Mouse (Mus musculus) G1E (cell line): ENCODE results near the gene Rap1b. TPM values are rescaled to one million over a fixed set of nuclear protein-coding genes. Genes with fewer than 3 reads are reported as not detected.

Experiments
- ATAC-seq: 2 replicates; pipeline ENCODE4 v1.8.0; 2016; ENCODE audit warnings: mild to moderate bottlenecking; ENCODE audit not compliant: insufficient number of reproducible peaks, poor library complexity, low FRiP score, severe bottlenecking; ENCODE audit errors: extremely low read depth
- DNase-seq: peaks from one replicate; pipeline ENCODE4 v3.0.0; 2012; ENCODE audit warnings: low spot score
- H3K27me3 ChIP-seq: 2 replicates; pipeline ENCODE4 v1.6.1; 2012; ENCODE audit warnings: mild to moderate bottlenecking, low read length, inconsistent platforms; ENCODE audit not compliant: insufficient read depth
- H3K36me3 ChIP-seq: replicated peaks from 2 replicates; pipeline ENCODE3; 2012; ENCODE audit warnings: mild to moderate bottlenecking, inconsistent platforms
- H3K4me1 ChIP-seq: 2 replicates; pipeline ENCODE4 v1.6.1; 2012; ENCODE audit warnings: low read depth, low read length, inconsistent platforms, mixed read lengths; ENCODE audit not compliant: insufficient read depth
- H3K4me3 ChIP-seq: 2 replicates; pipeline ENCODE4 v1.5.1; 2012; ENCODE audit warnings: low read depth, mild to moderate bottlenecking, inconsistent platforms, low read length, moderate library complexity, mixed read lengths
- H3K9me3 ChIP-seq: replicated peaks from 2 replicates; pipeline ENCODE4 v1.6.1; 2012; ENCODE audit warnings: inconsistent platforms
- CTCF ChIP-seq: IDR thresholded peaks from 2 replicates; pipeline ENCODE4 v1.5.1; 2012; ENCODE audit warnings: low read depth, low read length, inconsistent platforms, mixed read lengths
- GATA1 ChIP-seq: IDR thresholded peaks from 2 replicates; pipeline ENCODE4 v1.6.1; 2012; ENCODE audit warnings: borderline replicate concordance, low read length, inconsistent platforms, mixed read lengths
- GATA2 ChIP-seq: IDR thresholded peaks from 2 replicates; pipeline ENCODE4 v1.6.1; 2012; ENCODE audit warnings: low read depth, low read length, inconsistent platforms, borderline replicate concordance
- POLR2AphosphoS5 ChIP-seq: IDR thresholded peaks from 2 replicates; pipeline ENCODE4 v1.6.1; 2012; ENCODE audit warnings: low read depth, low read length, inconsistent platforms; ENCODE audit not compliant: insufficient replicate concordance
- TAL1 ChIP-seq: conservative IDR thresholded peaks from 2 replicates; pipeline ENCODE4 v1.6.1; 2012; ENCODE audit warnings: low read depth, low read length, inconsistent platforms, mixed read lengths
- polyA plus RNA-seq: library from polyadenylated mRNA; stranded (reverse); fragments of >175 nt; gene quantifications from 2 replicates; pipeline ENCODE4 v1.2.3, GENCODE M21; 2012
- total RNA-seq, 2 experiments: library from RNA; stranded (forward) in 1 of 2; stranded (reverse) in 1 of 2; fragments of 200-1000 nt in 1 of 2; fragments of >200 nt in 1 of 2; fragmentation: Nextera tagmentation in 1 of 2; gene quantifications; 2 replicates each; pipeline ENCODE4 v1.2.3; 2014 to 2017

The Rap1b gene
- total and polyA plus RNA-seq, 3 experiments = 23.4 to 121 (median 73.1) TPM

- no peak for ATAC-seq
- no peak overlapping the region for H3K4me3 ChIP-seq
- TF ChIP-seq POLR2AphosphoS5 = no peak
- no peak for TF ChIP-seq TAL1
- no peak for TF ChIP-seq GATA1
- TF ChIP-seq CTCF = no peak
- no peak for TF ChIP-seq GATA2
- H3K4me1 ChIP-seq = peaks cover 10% of the 10 kb centered on the region; the same call in 1 of the 2 replicates
- DNase-seq = no peak
- peaks cover 94% of the 10 kb centered on the region for H3K36me3 ChIP-seq
- H3K27me3 ChIP-seq = no peaks in the 10 kb centered on the region
- H3K9me3 ChIP-seq = no peaks in the 10 kb centered on the region
These were observed 68.1 kb downstream of the Rap1b start for GRCm38 (mm10) chr10:117777501-117778327.

GRCm38 (mm10) chr10:117777103-117777470 lies 68.7 kb downstream of the Rap1b start:
- no peaks in the 10 kb centered on the region for H3K9me3 ChIP-seq
- no peaks in the 10 kb centered on the region for H3K27me3 ChIP-seq
- no peak for ATAC-seq
- no peak overlapping the region for H3K4me3 ChIP-seq
- H3K4me1 ChIP-seq = peaks cover 10% of the 10 kb centered on the region; the same call in 1 of the 2 replicates
- H3K36me3 ChIP-seq = peaks cover 94% of the 10 kb centered on the region
- TF ChIP-seq POLR2AphosphoS5 (no peak), GATA2 (no peak), CTCF (no peak), TAL1 (no peak), GATA1 (no peak)
- no peak for DNase-seq

- Histone ChIP-seq H3K36me3 (peaks cover 92% of the 10 kb centered on the region), H3K27me3 (no peaks in the 10 kb centered on the region), H3K4me3 (no peak overlapping the region), H3K9me3 (no peaks in the 10 kb centered on the region), H3K4me1 (peaks cover 10% of the 10 kb centered on the region; the same call in 1 of the 2 replicates)
- no peak for DNase-seq
- TF ChIP-seq GATA1 (no peak), CTCF (no peak), GATA2 (no peak), POLR2AphosphoS5 (no peak), TAL1 (no peak)
- no peak for ATAC-seq
These were observed 69.3 kb downstream of the Rap1b start for GRCm38 (mm10) chr10:117776281-117777102.

- H3K4me3 ChIP-seq = no peak overlapping the region
- no peaks in the 10 kb centered on the region for H3K27me3 ChIP-seq
- ATAC-seq = no peak
- no peak for DNase-seq
- TF ChIP-seq GATA1 (no peak), CTCF (no peak), POLR2AphosphoS5 (no peak), GATA2 (no peak), TAL1 (no peak)
- no peaks in the 10 kb centered on the region for H3K9me3 ChIP-seq
- peaks cover 92% of the 10 kb centered on the region for H3K36me3 ChIP-seq
- H3K4me1 ChIP-seq = peaks cover 8% of the 10 kb centered on the region; the same call in 1 of the 2 replicates
These were observed 70.3 kb downstream of the Rap1b start for GRCm38 (mm10) chr10:117775401-117776144.

GRCm38 (mm10) chr10:117774817-117775120 lies 71.1 kb downstream of the Rap1b start:
- no peak for TF ChIP-seq TAL1
- TF ChIP-seq GATA2 = no peak
- no peak for TF ChIP-seq CTCF
- TF ChIP-seq POLR2AphosphoS5 = no peak
- no peak for TF ChIP-seq GATA1
- Histone ChIP-seq H3K9me3 (no peaks in the 10 kb centered on the region), H3K4me1 (peaks cover 8% of the 10 kb centered on the region; the same call in 1 of the 2 replicates), H3K36me3 (peaks cover 94% of the 10 kb centered on the region), H3K27me3 (no peaks in the 10 kb centered on the region), H3K4me3 (no peak overlapping the region)
- DNase-seq = no peak
- no peak for ATAC-seq
